Mouse (Mus musculus) cerebellum, adult 2 months (tissue): ENCODE measurements around the gene Ksr2. TPM values are rescaled to one million over a fixed set of nuclear protein-coding genes. Genes with fewer than 3 reads are reported as not detected.
"Not testable (repeated sequence)": the region's sequence is repeated elsewhere in the genome, so short reads cannot be mapped to it uniquely, and the experiment has no call there.

Source experiments
- DNase-seq, 2 experiments: peaks; one replicate each; pipeline ENCODE4 v3.0.0; 2021
- H3K27ac ChIP-seq: fragments of 200-500 bp; 2 replicates; pipeline ENCODE4 v1.5.1; 2012; ENCODE audit warnings: low read length, control low read depth, inconsistent platforms; ENCODE audit not compliant: insufficient read depth
- H3K27me3 ChIP-seq: fragments of 200-500 bp; 2 replicates; pipeline ENCODE4 v1.6.1; 2012; ENCODE audit warnings: inconsistent platforms, mild to moderate bottlenecking, low read length, moderate library complexity; ENCODE audit not compliant: control insufficient read depth, insufficient read depth
- H3K4me1 ChIP-seq: fragments of 200-500 bp; 2 replicates; pipeline ENCODE4 v1.6.1; 2011; ENCODE audit warnings: low read length; ENCODE audit not compliant: control insufficient read depth, insufficient read depth
- H3K4me3 ChIP-seq: fragments of 200-500 bp; replicated peaks from 2 replicates; pipeline ENCODE3; 2011; ENCODE audit warnings: mild to moderate bottlenecking, low read depth, low read length, control low read depth; ENCODE audit not compliant: insufficient read depth
- CTCF ChIP-seq: fragments of 200-500 bp; IDR thresholded peaks from 2 replicates; pipeline ENCODE4 v1.5.1; 2011; ENCODE audit warnings: low read depth, mild to moderate bottlenecking, control low read depth, low read length, moderate library complexity, borderline replicate concordance; ENCODE audit not compliant: insufficient read depth
- POLR2A ChIP-seq: fragments of 200-500 bp; IDR thresholded peaks from 2 replicates; pipeline ENCODE4 v1.6.1; 2011; ENCODE audit warnings: low read length, control low read depth, borderline replicate concordance; ENCODE audit not compliant: insufficient read depth
- WGBS: fragments of 180-500 bp; shearing (Covaris S2); methylation state at CpG from one replicate; pipeline ENCODE4 v1.1.7; 2018; 5-methylcytosine and 5-hydroxymethylcytosine counted together
- polyA plus RNA-seq: library from polyadenylated mRNA; depleted of rRNA; stranded (reverse); fragments of >200 nt; gene quantifications from 2 replicates; pipeline ENCODE4 v1.2.3, GENCODE M21; 2012

Gene Ksr2
- polyA plus RNA-seq, 1 experiment: 12.1 TPM

- TF ChIP-seq CTCF (no peak), POLR2A (no peak)
- Histone ChIP-seq H3K4me1 (peaks cover 6% of the 10 kb centered on the region; the same call in 1 of the 2 replicates), H3K4me3 (no peak overlapping the region), H3K27me3 (no peaks in the 10 kb centered on the region), H3K27ac (no peak overlapping the region)
- no peak for DNase-seq
- WGBS: 63% methylated on average over 15 of the region's 15 CpGs
Observed at GRCm38 (mm10) chr5:117607761-117608309, 194.0 kb downstream of the Ksr2 start.

GRCm38 (mm10) chr5:117614331-117615024, 200.7 kb downstream of the Ksr2 start:
- no peak overlapping the region for H3K4me3 ChIP-seq
- no peak overlapping the region for H3K27ac ChIP-seq
- WGBS: 53% methylated on average over 5 of the region's 5 CpGs
- TF ChIP-seq CTCF: peak; percentile 66
- TF ChIP-seq POLR2A: no peak
- 0 out of 2 replicates have a peak, but pooled peaks cover 2% of the 10 kb centered on the region for H3K4me1 ChIP-seq
- no peaks in the 10 kb centered on the region for H3K27me3 ChIP-seq
- DNase-seq: peak; percentile 43 to 60

GRCm38 (mm10) chr5:117620292-117620691, 206.5 kb downstream of the Ksr2 start:
- no peak for TF ChIP-seq POLR2A
- no peak for TF ChIP-seq CTCF
- Histone ChIP-seq H3K27me3 (no peaks in the 10 kb centered on the region), H3K4me1 (peaks cover 5% of the 10 kb centered on the region), H3K4me3 (no peak overlapping the region), H3K27ac (no peak overlapping the region)
- DNase-seq: no peak
- 82% methylated on average over 4 of the region's 4 CpGs for WGBS

GRCm38 (mm10) chr5:117622221-117622620, 208.4 kb downstream of the Ksr2 start:
- TF ChIP-seq POLR2A: no peak
- H3K4me1 ChIP-seq: peaks cover 10% of the 10 kb centered on the region
- H3K27ac ChIP-seq: no peak overlapping the region
- H3K27me3 ChIP-seq: no peaks in the 10 kb centered on the region
- WGBS: 34% methylated on average over 12 of the region's 12 CpGs
- peak; percentile 26 to 51 for DNase-seq
- H3K4me3 ChIP-seq: no peak overlapping the region

GRCm38 (mm10) chr5:117623206-117623605, 209.4 kb downstream of the Ksr2 start:
- not testable (repeated sequence) for H3K4me1 ChIP-seq, DNase-seq
- WGBS: 92% methylated on average over 4 of the region's 4 CpGs

GRCm38 (mm10) chr5:117626907-117627306, 213.1 kb downstream of the Ksr2 start:
- WGBS: 43% methylated on average over 4 of the region's 4 CpGs
- peaks cover 10% of the 10 kb centered on the region for H3K4me1 ChIP-seq
- no peaks in the 10 kb centered on the region for H3K27me3 ChIP-seq
- H3K4me3 ChIP-seq: no peak overlapping the region
- no peak for DNase-seq
- TF ChIP-seq CTCF: no peak
- no peak for TF ChIP-seq POLR2A
- H3K27ac ChIP-seq: no peak overlapping the region

More at GRCm38 (mm10) chr5:117623206-117623605, 209.4 kb downstream of the Ksr2 start:
- H3K4me3 ChIP-seq, H3K27ac ChIP-seq, H3K27me3 ChIP-seq: not testable (repeated sequence)

- no peak for TF ChIP-seq POLR2A
- TF ChIP-seq CTCF: peak; percentile 34; the same call in 1 of the 2 replicates
- no peak overlapping the region for H3K27ac ChIP-seq
- peaks cover 4% of the 10 kb centered on the region; the same call in 1 of the 2 replicates for H3K4me1 ChIP-seq
- DNase-seq: peak; percentile 24 to 43
- 60% methylated on average over 7 of the region's 7 CpGs for WGBS
- H3K4me3 ChIP-seq: no peak overlapping the region
- H3K27me3 ChIP-seq: no peaks in the 10 kb centered on the region
Observed at GRCm38 (mm10) chr5:117628351-117628750, 214.6 kb downstream of the Ksr2 start.

- Histone ChIP-seq H3K27me3 (no peaks in the 10 kb centered on the region), H3K4me1 (peaks cover 4% of the 10 kb centered on the region; the same call in 1 of the 2 replicates), H3K4me3 (no peak overlapping the region), H3K27ac (no peak overlapping the region)
- no peak for DNase-seq
- TF ChIP-seq CTCF (no peak), POLR2A (no peak)
- 86% methylated on average over 14 of the region's 14 CpGs for WGBS
Observed at GRCm38 (mm10) chr5:117629570-117629969, 215.8 kb downstream of the Ksr2 start.
